Mouse (Mus musculus) stomach, postnatal 0 days (tissue): ENCODE data around the gene Ralgds. TPM values are rescaled to one million over a fixed set of nuclear protein-coding genes. Genes with fewer than 3 reads are reported as not detected.
"Not testable (repeated sequence)": the region's sequence is repeated elsewhere in the genome, so short reads cannot be mapped to it uniquely, and the experiment has no call there.

Source experiments
- ATAC-seq: fragments of 200-750 bp; cut with Nextera tagmentation; 2 replicates; pipeline ENCODE4 v1.8.0; 2017; ENCODE audit not compliant: low FRiP score, low TSS enrichment
- DNase-seq: peaks from one replicate; pipeline ENCODE4 v3.0.0-alpha.2; 2016; ENCODE audit warnings: low spot score
- H3K27ac ChIP-seq: fragments of 300-500 bp; sonication (generic); replicated peaks from 2 replicates; pipeline ENCODE4 v1.5.1; 2014; ENCODE audit warnings: mild to moderate bottlenecking, control low read depth
- H3K27me3 ChIP-seq: fragments of 300-500 bp; sonication (generic); 2 replicates; pipeline ENCODE4 v1.6.1; 2014; ENCODE audit warnings: low read length; ENCODE audit not compliant: control insufficient read depth, insufficient read depth
- H3K36me3 ChIP-seq: fragments of 300-500 bp; sonication (generic); 2 replicates; pipeline ENCODE4 v1.6.1; 2014; ENCODE audit warnings: low read length, mixed read lengths; ENCODE audit not compliant: control insufficient read depth, insufficient read depth
- H3K4me1 ChIP-seq: fragments of 300-500 bp; sonication (generic); replicated peaks from 2 replicates; pipeline ENCODE4 v1.6.1; 2014; ENCODE audit warnings: antibody characterized with exemption; ENCODE audit not compliant: control insufficient read depth, insufficient read depth
- H3K4me2 ChIP-seq: fragments of 300-500 bp; sonication (generic); replicated peaks from 2 replicates; pipeline ENCODE4 v1.6.1; 2014; ENCODE audit warnings: low read depth, mild to moderate bottlenecking, control low read depth, moderate library complexity
- H3K4me3 ChIP-seq: fragments of 300-500 bp; sonication (generic); 2 replicates; pipeline ENCODE4 v1.5.1; 2014; ENCODE audit warnings: low read depth, low read length, control low read depth
- H3K9ac ChIP-seq: fragments of 300-500 bp; sonication (generic); 2 replicates; pipeline ENCODE4 v1.6.1; 2014; ENCODE audit warnings: mild to moderate bottlenecking, low read length, control low read depth, mixed read lengths
- H3K9me3 ChIP-seq: fragments of 300-500 bp; sonication (generic); 2 replicates; pipeline ENCODE4 v1.6.1; 2016; ENCODE audit warnings: low read length; ENCODE audit not compliant: control insufficient read depth
- CTCF ChIP-seq: IDR thresholded peaks from 2 replicates; pipeline ENCODE4 v1.5.1; 2016; ENCODE audit warnings: antibody characterized with exemption, low read depth, mild to moderate bottlenecking, moderate library complexity
- EP300 ChIP-seq: optimal IDR thresholded peaks from 2 replicates; pipeline ENCODE3; 2016; ENCODE audit warnings: antibody characterized with exemption
- WGBS: fragments of 180-500 bp; shearing (Covaris S2); extraction: QIAGEN DNeasy Blood & Tissue Kit; methylation state at CpG from one replicate; pipeline ENCODE4 v1.1.7; 2014; 5-methylcytosine and 5-hydroxymethylcytosine counted together
- polyA plus RNA-seq: library from polyadenylated mRNA; unstranded; fragments of >200 nt; fragmentation: Nextera tagmentation; extraction: Ambion mirVana; gene quantifications from 2 replicates; pipeline ENCODE4 v1.2.1, GENCODE M21; 2015

Gene Ralgds
- polyA plus RNA-seq, 1 experiment from 2014 or later: 23.9 TPM

- no peak for ATAC-seq
- Histone ChIP-seq H3K27ac (no peak overlapping the region), H3K9ac (no peak overlapping the region), H3K27me3 (no peaks in the 10 kb centered on the region), H3K9me3 (no peaks in the 10 kb centered on the region), H3K4me3 (no peak overlapping the region), H3K4me1 (no peaks in the 10 kb centered on the region), H3K4me2 (no peak overlapping the region), H3K36me3 (0 out of 2 replicates have a peak, but pooled peaks cover 2% of the 10 kb centered on the region)
- DNase-seq: no peak
- 74% methylated on average over 6 of the region's 6 CpGs for WGBS
- TF ChIP-seq EP300 (no peak), CTCF (no peak)
Observed at GRCm38 (mm10) chr2:28506291-28506690, 6.6 kb upstream of the Ralgds start.

GRCm38 (mm10) chr2:28511600-28511999, 1.3 kb upstream of the Ralgds start:
- 49% methylated on average over 5 of the region's 5 CpGs for WGBS

GRCm38 (mm10) chr2:28513431-28514370, 776 bp downstream of the Ralgds start:
- H3K9ac ChIP-seq: peak overlapping the region; percentile 78
- H3K4me3 ChIP-seq: peak overlapping the region; percentile 68
- H3K36me3 ChIP-seq: no peaks in the 10 kb centered on the region
- peak overlapping the region; percentile 96 for H3K4me2 ChIP-seq
- no peaks in the 10 kb centered on the region for H3K27me3 ChIP-seq
- peak overlapping the region; percentile 93 for H3K27ac ChIP-seq
- DNase-seq: peak; percentile 80
- peak; percentile 10; the same call in 1 of the 2 replicates for ATAC-seq
- H3K4me1 ChIP-seq: peaks cover 5% of the 10 kb centered on the region
- no peaks in the 10 kb centered on the region for H3K9me3 ChIP-seq
- TF ChIP-seq EP300: no peak
- TF ChIP-seq CTCF: no peak
- WGBS: 5% methylated on average over 46 of the region's 47 CpGs

More at GRCm38 (mm10) chr2:28511600-28511999, 1.3 kb upstream of the Ralgds start:
- not testable (repeated sequence) for ATAC-seq, H3K27ac ChIP-seq, H3K4me1 ChIP-seq, H3K4me3 ChIP-seq, H3K9me3 ChIP-seq, H3K4me2 ChIP-seq, H3K36me3 ChIP-seq, H3K9ac ChIP-seq, H3K27me3 ChIP-seq, DNase-seq
- TF ChIP-seq CTCF: peak; percentile 64

GRCm38 (mm10) chr2:28514489-28514888, 1.6 kb downstream of the Ralgds start:
- WGBS: 19% methylated on average over 5 of the region's 5 CpGs
- H3K36me3 ChIP-seq: no peaks in the 10 kb centered on the region
- H3K9ac ChIP-seq: no peak overlapping the region
- peak overlapping the region; percentile 93 for H3K27ac ChIP-seq
- peaks cover 5% of the 10 kb centered on the region for H3K4me1 ChIP-seq
- H3K4me3 ChIP-seq: peak overlapping the region; percentile 68
- no peaks in the 10 kb centered on the region for H3K9me3 ChIP-seq
- H3K4me2 ChIP-seq: peak overlapping the region; percentile 96
- no peaks in the 10 kb centered on the region for H3K27me3 ChIP-seq
- TF ChIP-seq EP300 (no peak), CTCF (peak; percentile 94)
- peak; percentile 89 for DNase-seq
- no peak for ATAC-seq

- H3K4me3 ChIP-seq: no peak overlapping the region
- H3K4me2 ChIP-seq: no peak overlapping the region
- H3K27ac ChIP-seq: peak overlapping the region; percentile 87
- H3K27me3 ChIP-seq: no peaks in the 10 kb centered on the region
- H3K9ac ChIP-seq: no peak overlapping the region
- H3K4me1 ChIP-seq: peaks cover 8% of the 10 kb centered on the region
- ATAC-seq: peak; percentile 86
- 30% methylated on average over 5 of the region's 5 CpGs for WGBS
- TF ChIP-seq CTCF: peak; percentile 97
- no peak for TF ChIP-seq EP300
- no peaks in the 10 kb centered on the region for H3K36me3 ChIP-seq
- H3K9me3 ChIP-seq: no peaks in the 10 kb centered on the region
- DNase-seq: peak; percentile 94
Observed at GRCm38 (mm10) chr2:28517206-28517909, 4.4 kb downstream of the Ralgds start.

- Histone ChIP-seq H3K4me1 (peaks cover 10% of the 10 kb centered on the region), H3K4me3 (no peak overlapping the region), H3K27me3 (no peaks in the 10 kb centered on the region), H3K9ac (no peak overlapping the region), H3K4me2 (no peak overlapping the region), H3K27ac (peak overlapping the region; percentile 87), H3K36me3 (no peaks in the 10 kb centered on the region), H3K9me3 (no peaks in the 10 kb centered on the region)
- TF ChIP-seq EP300 (no peak), CTCF (no peak)
- WGBS: 40% methylated on average over 2 of the region's 2 CpGs
- DNase-seq (no peak), ATAC-seq (no peak)
Observed at GRCm38 (mm10) chr2:28518231-28518630, 5.3 kb downstream of the Ralgds start.
